Mouse (Mus musculus): ENCODE measurements at regions not wholly inside any gene's neighbourhood (a gene's known extent, or its start where the extent isn't known, plus 50 kb on each side); places are given as distances from the start of the nearest gene placed in this dataset.

- no peak overlapping the region for H3K27ac ChIP-seq
- DNase-seq, result peak; percentile 22
- intact Hi-C loops (cut with DNase I), result no loop called here
- H3K4me3 ChIP-seq, result no peak overlapping the region
- TF ChIP-seq CTCF (IDR thresholded peaks at IDR 0.05), result no peak
These were observed 53.2 kb downstream of the Gm815 start for GRCm38 (mm10) chr19:26938911-26939310.

GRCm38 (mm10) chr19:26944006-26944405 is 58.3 kb downstream of the Gm815 start:
- no peak for DNase-seq
- Histone ChIP-seq H3K4me3 (no peak overlapping the region), H3K27ac (no peak overlapping the region)
- intact Hi-C loops (cut with DNase I), result no loop called here
- TF ChIP-seq CTCF (IDR thresholded peaks at IDR 0.05), result no peak

DNA sequence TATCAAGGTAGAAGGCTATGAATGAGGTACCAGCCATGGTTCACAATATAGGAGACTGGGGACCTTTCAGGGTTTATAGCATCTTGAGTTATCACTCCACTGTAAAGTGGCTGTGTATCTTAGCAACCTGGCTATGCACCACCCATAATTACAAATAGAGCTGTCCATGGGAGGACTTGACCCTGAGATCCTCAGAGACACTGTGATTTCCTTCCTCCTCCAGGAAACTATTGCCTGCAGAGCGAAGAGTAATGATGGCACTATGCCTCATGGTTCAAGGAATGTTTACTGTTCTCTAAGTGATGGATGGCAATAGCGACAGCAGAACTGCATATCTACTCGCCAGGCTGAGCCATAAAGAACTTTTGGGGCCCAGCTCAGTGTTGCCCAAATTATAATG is 60.9 kb downstream of the Gm815 start:
- intact Hi-C loops (cut with DNase I), result no loop called here
- no peak for TF ChIP-seq CTCF (IDR thresholded peaks at IDR 0.05)
- DNase-seq, result no peak
- Histone ChIP-seq H3K27ac (no peak overlapping the region), H3K4me3 (no peak overlapping the region)

DNA sequence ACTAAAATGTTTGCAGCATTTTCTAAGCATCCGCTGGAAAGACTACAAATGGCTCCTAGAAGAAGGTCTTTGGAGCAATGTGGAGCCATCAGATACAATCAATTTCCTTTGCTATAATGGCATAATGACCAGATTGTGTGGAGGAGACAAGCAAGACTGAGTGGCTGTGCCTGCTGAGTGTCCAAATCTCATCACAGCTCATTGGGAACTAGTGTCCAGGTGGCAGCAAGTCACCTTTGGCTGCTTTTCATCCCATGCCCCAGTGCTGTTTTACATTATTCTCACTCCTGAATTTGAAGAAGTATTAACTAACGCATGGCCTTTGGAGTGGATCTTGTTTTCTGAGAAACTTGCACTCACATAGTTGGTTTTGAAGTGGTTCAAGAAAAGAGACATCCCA is 62.8 kb downstream of the Gm815 start:
- no peak overlapping the region for H3K4me3 ChIP-seq
- DNase-seq, result no peak
- TF ChIP-seq CTCF (IDR thresholded peaks at IDR 0.05), result no peak
- intact Hi-C loops (cut with DNase I), result no loop called here
- H3K27ac ChIP-seq, result no peak overlapping the region

GRCm38 (mm10) chr19:26949153-26949552 is 63.5 kb downstream of the Gm815 start:
- DNase-seq, result no peak
- no peak overlapping the region for H3K4me3 ChIP-seq
- no peak for TF ChIP-seq CTCF (IDR thresholded peaks at IDR 0.05)
- no peak overlapping the region for H3K27ac ChIP-seq
- intact Hi-C loops (cut with DNase I), result no loop called here

- Histone ChIP-seq H3K27ac (no peak overlapping the region), H3K4me3 (no peak overlapping the region)
- intact Hi-C loops (cut with DNase I), result no loop called here
- no peak for TF ChIP-seq CTCF (IDR thresholded peaks at IDR 0.05)
- no peak for DNase-seq
These were observed 67.7 kb downstream of the Gm815 start for GRCm38 (mm10) chr19:26953348-26953747.

DNA sequence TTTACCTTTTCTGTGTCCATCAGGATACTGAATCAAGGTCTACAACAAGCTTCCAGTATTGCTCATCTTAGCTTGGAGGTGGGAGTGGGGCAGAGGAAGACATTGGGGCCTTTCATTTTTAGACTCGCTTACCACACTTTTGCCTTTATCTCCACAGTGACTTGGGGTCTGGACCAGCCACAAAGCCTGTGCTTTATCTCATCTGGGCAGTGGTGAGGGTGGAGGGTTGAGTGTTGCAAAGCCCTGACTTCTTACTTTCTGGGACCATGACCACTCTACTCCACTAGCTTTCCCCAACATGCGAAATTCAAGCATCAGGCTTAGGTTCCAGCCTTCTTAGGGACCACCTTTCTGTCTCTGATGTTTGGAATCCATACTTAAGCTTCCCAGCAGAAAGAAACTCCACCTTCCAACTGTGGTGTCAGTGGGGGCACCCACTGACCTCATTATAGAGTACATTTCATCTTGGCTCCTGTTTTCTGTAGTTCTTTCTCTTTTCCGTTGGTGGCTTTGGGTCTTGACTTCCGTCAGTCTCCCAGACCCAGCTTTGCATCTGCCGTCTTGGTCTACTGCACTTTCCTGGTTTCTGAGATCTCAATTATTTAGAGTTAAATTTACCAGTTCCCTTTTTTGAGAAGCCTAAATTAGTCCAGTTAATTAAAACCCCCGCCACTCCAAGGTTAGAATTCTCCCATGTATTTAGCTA is 80.5 kb downstream of the Gm815 start:
- Histone ChIP-seq H3K27ac (no peak overlapping the region), H3K4me3 (no peak overlapping the region)
- intact Hi-C loops (cut with DNase I), result no loop called here
- TF ChIP-seq CTCF (IDR thresholded peaks at IDR 0.05), result no peak
- no peak for DNase-seq

DNA sequence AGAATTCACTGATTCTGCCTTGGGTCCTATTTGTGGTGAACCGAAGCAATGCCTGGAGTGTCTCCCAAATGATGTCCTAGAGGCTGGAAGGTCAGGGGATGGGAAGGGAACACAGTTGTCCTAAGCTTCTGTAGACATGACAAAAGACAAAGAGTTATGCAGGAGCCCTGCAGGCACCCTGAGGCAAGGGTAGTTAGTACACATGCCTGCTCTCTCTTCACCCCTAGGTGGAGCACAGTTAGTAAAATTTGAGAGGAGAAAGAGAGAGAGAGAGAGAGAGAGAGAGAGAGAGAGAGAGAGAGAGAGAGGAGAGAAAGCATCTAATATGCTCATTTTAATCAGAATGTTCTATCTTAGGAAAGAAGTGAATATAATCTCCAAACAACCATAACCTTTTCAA is 87.4 kb downstream of the Gm815 start:
- intact Hi-C loops (cut with DNase I), result no loop called here

GRCm38 (mm10) chr19:26973773-26974548 is 88.3 kb downstream of the Gm815 start:
- no peak for DNase-seq
- Histone ChIP-seq H3K4me3 (no peak overlapping the region), H3K27ac (no peak overlapping the region)
- no peak for TF ChIP-seq CTCF (IDR thresholded peaks at IDR 0.05)
- intact Hi-C loops (cut with DNase I), result no loop called here

More for the DNA sequence above, 87.4 kb downstream of the Gm815 start:
- Histone ChIP-seq H3K4me3 (no peak overlapping the region), H3K27ac (no peak overlapping the region)
- peak; percentile 30 for TF ChIP-seq CTCF (IDR thresholded peaks at IDR 0.05)
- no peak for DNase-seq

- H3K27ac ChIP-seq, result no peak overlapping the region
- no peak overlapping the region for H3K4me3 ChIP-seq
- no peak for DNase-seq
- intact Hi-C loops (cut with DNase I), result no loop called here
- no peak for TF ChIP-seq CTCF (IDR thresholded peaks at IDR 0.05)
These were observed 89.0 kb downstream of the Gm815 start for GRCm38 (mm10) chr19:26974576-26975204.

DNA sequence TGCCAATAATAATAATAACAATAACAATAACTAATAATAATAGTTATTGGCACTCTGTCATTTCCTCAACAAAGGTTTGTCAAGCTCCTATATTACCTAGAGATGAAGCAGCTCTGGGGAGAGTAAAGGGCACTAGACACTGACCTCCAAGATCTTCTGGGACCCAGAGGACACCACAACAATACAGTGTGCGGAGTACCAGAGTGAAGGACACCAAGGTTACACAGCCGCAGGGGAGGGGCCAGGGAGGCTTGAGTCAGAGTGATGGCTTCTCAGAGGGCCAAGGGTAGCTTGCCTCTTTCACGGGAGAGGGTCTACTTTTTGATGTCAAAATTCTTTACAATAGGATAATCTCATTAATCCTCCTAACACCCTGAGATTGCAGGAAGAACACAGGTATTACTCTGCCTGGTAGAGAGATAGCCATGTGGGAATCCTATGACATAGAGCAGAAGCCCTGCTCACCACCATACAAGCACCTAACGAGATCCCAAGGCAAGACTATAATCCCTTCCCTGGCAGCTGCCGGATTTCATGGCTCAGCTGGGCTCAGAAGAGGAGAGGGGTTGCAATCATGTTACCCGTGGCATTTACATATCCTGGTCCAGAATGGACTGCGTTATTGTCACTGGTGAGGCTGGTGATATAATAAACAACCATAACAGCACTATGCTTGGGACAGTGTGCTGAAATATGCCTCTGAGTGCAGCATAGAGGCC is 91.1 kb downstream of the Gm815 start:
- Histone ChIP-seq H3K27ac (no peak overlapping the region), H3K4me3 (no peak overlapping the region)
- TF ChIP-seq CTCF (IDR thresholded peaks at IDR 0.05), result no peak
- DNase-seq, result no peak
- intact Hi-C loops (cut with DNase I), result no loop called here

DNA sequence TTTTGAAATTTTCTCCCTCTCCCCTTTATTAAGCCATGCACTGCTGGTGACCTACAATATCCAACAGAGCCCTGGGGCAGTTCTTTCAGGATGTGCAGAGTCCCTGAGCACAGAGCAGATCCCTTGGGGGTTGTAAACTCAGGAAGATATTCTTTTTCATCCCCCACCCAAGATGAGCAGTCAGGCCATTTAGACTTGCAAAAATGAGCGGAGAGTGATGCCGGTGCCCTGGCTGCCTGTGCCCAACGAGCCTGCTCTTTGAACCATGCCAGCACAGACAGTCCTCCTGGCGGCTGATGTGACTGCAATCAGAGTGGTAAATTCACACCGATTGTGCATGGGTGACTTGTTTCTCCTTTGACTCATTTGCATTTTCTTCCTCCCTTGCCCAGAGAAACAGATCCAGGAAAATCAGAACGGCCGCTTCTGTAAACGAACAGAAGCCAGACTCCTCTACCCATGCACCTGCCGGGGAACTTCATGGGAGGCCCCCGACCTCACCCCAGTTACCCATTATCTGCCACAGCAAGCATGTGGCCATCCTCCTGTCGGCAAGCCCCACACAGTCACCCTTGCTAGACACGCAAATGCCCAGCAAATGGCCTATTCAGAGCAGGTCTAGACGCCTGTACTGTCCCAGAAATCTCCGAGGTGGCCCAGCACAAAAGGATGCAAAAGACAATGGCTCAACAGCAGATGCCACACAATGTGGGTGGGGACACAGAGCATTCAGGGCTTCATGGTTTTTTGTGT is 92.4 kb downstream of the Gm815 start:
- DNase-seq, result no peak
- Histone ChIP-seq H3K27ac (no peak overlapping the region), H3K4me3 (no peak overlapping the region)
- intact Hi-C loops (cut with DNase I), result no loop called here
- TF ChIP-seq CTCF (IDR thresholded peaks at IDR 0.05), result no peak

Measured in gastrocnemius, adult 2 months (tissue).